Mouse (Mus musculus) hindbrain, embryonic 10.5 days (tissue): ENCODE measurements around the gene Pank2. TPM values are rescaled to one million over a fixed set of nuclear protein-coding genes. Genes with fewer than 3 reads are reported as not detected.

Experiments used
- DNase-seq: peaks from one replicate; pipeline ENCODE4 v3.0.0-alpha.2; 2017; ENCODE audit warnings: low spot score
- H3K27ac ChIP-seq: fragments of 300-500 bp; sonication (generic); 2 replicates; pipeline ENCODE4 v1.5.1; 2016; ENCODE audit warnings: mild to moderate bottlenecking, moderate library complexity
- H3K27me3 ChIP-seq: fragments of 300-500 bp; sonication (generic); 2 replicates; pipeline ENCODE4 v1.6.1; 2016; ENCODE audit warnings: mild to moderate bottlenecking; ENCODE audit not compliant: poor library complexity, insufficient read depth, severe bottlenecking
- H3K36me3 ChIP-seq: fragments of 300-500 bp; sonication (generic); 2 replicates; pipeline ENCODE4 v1.6.1; 2016; ENCODE audit warnings: mild to moderate bottlenecking, moderate library complexity
- H3K4me1 ChIP-seq: fragments of 300-500 bp; sonication (generic); replicated peaks from 2 replicates; pipeline ENCODE4 v1.6.1; 2016; ENCODE audit warnings: mild to moderate bottlenecking
- H3K4me3 ChIP-seq: fragments of 300-500 bp; sonication (generic); 2 replicates; pipeline ENCODE4 v1.5.1; 2016; ENCODE audit warnings: mild to moderate bottlenecking, moderate library complexity
- H3K9me3 ChIP-seq: fragments of 300-500 bp; sonication (generic); 2 replicates; pipeline ENCODE4 v1.6.1; 2016; ENCODE audit warnings: mild to moderate bottlenecking, moderate library complexity
- WGBS: fragments of 180-500 bp; shearing (Covaris S2); methylation state at CpG from one replicate; pipeline ENCODE4 v1.1.7; 2016; 5-methylcytosine and 5-hydroxymethylcytosine counted together
- polyA plus RNA-seq: library from polyadenylated mRNA; unstranded; fragments of >200 nt; fragmentation: Nextera tagmentation; extraction: Ambion mirVana; gene quantifications from 2 replicates; pipeline ENCODE4 v1.2.1, GENCODE M21; 2016

The Pank2 gene
- polyA plus RNA-seq, 1 experiment from 2014 or later, result 46.8 TPM

DNA sequence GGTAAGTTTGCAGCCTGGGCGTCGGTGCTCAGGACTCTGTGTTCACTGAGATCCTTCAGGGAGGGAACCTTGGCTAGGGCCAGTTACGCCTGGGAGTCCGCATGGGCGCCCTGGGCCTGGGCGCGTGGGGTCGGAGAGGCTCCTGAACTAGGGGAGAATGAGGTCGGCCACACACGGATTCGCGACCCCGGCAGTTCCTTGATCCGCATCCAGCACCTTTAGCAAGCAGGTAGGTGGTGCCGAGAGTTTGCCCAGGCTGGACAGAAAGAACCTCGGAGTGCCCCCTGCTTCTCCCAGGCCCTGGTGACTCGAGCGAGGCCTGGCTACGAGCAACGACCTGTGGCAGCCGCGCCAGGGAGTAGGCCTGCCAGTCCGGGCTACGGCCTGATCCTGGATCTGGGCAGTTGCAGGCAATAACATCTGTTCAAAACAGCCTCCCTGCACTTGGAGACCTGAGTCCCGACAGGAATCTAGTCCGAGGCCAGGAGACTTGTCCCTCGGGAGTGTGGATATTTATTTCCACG lies 28.1 kb upstream of the Pank2 start:
- Histone ChIP-seq H3K36me3 (peaks cover 10% of the 10 kb centered on the region), H3K27ac (peak overlapping the region; percentile 89), H3K4me1 (peaks cover 36% of the 10 kb centered on the region), H3K4me3 (peak overlapping the region; percentile 74), H3K27me3 (no peaks in the 10 kb centered on the region), H3K9me3 (no peaks in the 10 kb centered on the region)
- no peak for DNase-seq
- 16% methylated on average over 28 of the region's 28 CpGs for WGBS

DNA sequence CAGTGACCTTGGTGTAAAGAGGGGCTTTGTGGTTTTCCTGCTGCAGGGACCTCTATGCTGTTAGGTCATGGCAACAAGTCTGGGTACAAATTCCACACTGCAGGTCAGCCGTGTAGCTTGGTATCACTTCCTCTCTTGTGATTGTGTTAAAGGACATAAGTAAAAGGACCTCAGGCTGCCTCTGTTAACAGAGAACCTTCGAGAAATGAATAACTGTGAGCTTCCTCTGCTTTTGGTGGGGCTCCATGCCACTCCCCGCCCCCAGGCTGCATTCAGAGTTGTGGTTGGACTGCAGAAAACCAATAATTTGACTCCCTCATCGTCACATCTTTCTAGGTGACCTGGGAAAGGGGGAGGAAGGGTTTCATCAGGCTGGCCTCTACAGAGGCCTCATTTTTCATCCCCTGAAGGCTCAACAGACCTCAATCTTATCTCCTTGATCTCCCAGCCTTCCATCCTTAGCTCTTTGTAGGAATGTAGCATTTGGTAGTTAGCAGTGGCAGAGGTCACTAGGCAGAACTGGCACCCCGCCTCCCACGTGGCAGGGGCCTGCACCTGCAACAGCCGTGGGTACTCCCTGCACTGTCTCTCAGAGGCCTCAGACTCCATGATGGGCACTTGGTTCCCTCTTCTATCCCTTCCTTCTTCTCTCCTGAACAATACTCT lies 27.2 kb upstream of the Pank2 start:
- H3K4me1 ChIP-seq, result peaks cover 36% of the 10 kb centered on the region
- no peak for DNase-seq
- H3K9me3 ChIP-seq, result no peaks in the 10 kb centered on the region
- H3K36me3 ChIP-seq, result peaks cover 19% of the 10 kb centered on the region
- H3K4me3 ChIP-seq, result peak overlapping the region; percentile 74
- no peak overlapping the region for H3K27ac ChIP-seq
- 71% methylated on average over 7 of the region's 7 CpGs for WGBS
- H3K27me3 ChIP-seq, result no peaks in the 10 kb centered on the region

DNA sequence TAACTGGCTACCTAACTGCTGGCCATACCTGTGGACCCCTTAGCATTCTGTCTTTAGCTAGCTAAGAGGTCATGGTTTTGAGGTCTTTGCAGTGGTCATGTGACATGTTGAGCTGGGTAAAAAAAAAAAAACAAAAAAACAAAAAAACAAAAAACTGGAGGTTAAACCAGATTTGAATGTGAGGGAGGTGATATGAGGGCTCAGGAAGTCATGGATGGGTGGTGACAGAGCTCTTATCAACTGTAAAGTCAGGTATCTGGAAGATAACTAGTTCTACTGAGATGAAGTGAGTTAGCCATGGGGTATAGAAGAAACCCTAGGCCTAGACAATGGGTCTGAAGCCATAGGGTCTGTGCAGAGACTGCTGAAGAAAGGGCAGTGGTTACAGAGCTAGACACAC lies 20.1 kb upstream of the Pank2 start:
- Histone ChIP-seq H3K27me3 (no peaks in the 10 kb centered on the region), H3K9me3 (no peaks in the 10 kb centered on the region), H3K27ac (no peak overlapping the region), H3K4me3 (no peak overlapping the region), H3K4me1 (no peaks in the 10 kb centered on the region), H3K36me3 (peaks cover 89% of the 10 kb centered on the region)
- DNase-seq, result no peak

DNA sequence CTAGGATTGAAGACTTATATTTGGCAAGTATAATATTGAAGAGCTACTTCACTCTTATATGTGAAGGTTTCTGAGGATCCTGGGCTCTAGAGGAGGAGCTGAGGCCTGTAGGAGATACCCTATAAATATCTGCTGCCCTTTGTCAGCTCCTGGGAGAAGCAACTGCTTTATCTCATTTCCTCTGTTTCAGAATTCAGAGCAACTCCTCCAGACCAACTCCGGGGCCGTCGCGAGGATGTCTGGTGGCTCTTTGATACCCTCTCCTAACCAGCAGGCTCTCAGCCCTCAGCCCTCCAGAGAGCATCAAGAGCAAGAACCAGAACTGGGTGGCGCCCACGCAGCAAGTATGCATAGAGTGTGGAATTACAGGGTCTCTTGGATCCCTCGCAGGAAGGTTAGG lies 19.4 kb upstream of the Pank2 start:
- H3K9me3 ChIP-seq, result no peaks in the 10 kb centered on the region
- H3K36me3 ChIP-seq, result peaks cover 93% of the 10 kb centered on the region
- DNase-seq, result no peak

DNA sequence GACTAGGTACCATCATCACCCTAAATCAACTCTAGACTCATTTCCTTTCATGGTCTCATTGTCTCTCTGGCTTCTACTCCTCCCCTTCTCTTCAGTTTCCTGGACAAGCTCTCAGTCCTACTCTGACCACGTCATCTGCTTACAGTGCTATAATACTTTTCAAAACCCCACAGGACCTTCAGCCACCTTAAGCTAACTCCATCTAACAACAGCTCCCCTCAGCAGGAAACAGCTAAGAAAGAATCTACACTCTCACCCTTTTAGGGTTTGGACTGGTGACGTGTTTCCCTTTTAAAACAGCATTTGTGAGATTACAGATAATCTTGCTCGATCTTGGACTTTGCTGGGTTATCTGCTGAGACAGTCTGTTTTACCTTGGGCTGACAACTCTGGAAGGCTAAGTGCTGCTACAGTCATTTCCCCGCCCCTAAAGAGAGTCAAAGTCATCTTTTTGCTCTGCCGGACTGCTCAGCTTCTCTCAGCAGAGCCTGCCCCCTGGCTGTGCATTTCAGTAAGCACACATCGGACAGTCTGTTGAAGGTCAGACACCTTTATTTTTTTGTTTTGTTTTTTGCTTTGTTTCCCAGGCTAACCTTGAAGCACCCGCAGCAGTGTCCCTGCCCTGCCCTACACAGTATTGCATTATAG lies 8.5 kb upstream of the Pank2 start:
- DNase-seq, result peak; percentile 60
- peaks cover 5% of the 10 kb centered on the region; the same call in 1 of the 2 replicates for H3K36me3 ChIP-seq
- H3K27me3 ChIP-seq, result no peaks in the 10 kb centered on the region
- WGBS, result 33% methylated on average over 7 of the region's 7 CpGs
- H3K9me3 ChIP-seq, result no peaks in the 10 kb centered on the region
- 0 out of 2 replicates have a peak, but pooled peaks cover 11% of the 10 kb centered on the region for H3K4me1 ChIP-seq
- H3K4me3 ChIP-seq, result no peak overlapping the region
- peak overlapping the region; percentile 16; the same call in 1 of the 2 replicates for H3K27ac ChIP-seq

More for the DNA sequence above, 19.4 kb upstream of the Pank2 start:
- no peak overlapping the region for H3K4me3 ChIP-seq
- no peaks in the 10 kb centered on the region for H3K4me1 ChIP-seq
- no peak overlapping the region for H3K27ac ChIP-seq
- H3K27me3 ChIP-seq, result no peaks in the 10 kb centered on the region
- WGBS, result 84% methylated on average over 7 of the region's 7 CpGs

DNA sequence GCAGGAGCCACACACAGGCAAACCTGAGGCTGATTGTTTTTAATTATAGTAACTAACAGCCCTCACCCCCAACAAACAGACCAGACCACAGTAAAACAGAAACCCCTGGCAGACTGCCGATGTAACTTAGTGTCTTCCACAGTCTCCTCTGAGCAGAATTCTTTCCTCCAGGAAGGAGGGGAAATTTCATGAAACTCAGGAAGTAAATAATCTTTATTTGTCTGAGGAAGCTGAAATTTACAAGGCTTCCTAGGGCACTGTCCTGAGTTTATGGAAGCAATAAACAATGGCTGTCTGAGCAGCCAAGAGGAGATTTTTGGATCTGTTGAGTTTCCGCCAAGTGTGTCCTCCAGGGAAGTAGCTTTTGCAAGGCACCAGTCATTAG lies 8.0 kb upstream of the Pank2 start:
- Histone ChIP-seq H3K4me3 (no peak overlapping the region), H3K27ac (peak overlapping the region; percentile 16; the same call in 1 of the 2 replicates), H3K4me1 (0 out of 2 replicates have a peak, but pooled peaks cover 11% of the 10 kb centered on the region), H3K36me3 (no peaks in the 10 kb centered on the region), H3K9me3 (no peaks in the 10 kb centered on the region), H3K27me3 (no peaks in the 10 kb centered on the region)
- no peak for DNase-seq
- whole genome bisulfite sequencing, result 87% methylated on average over 2 of the region's 2 CpGs

- Histone ChIP-seq H3K27ac (no peak overlapping the region), H3K27me3 (no peaks in the 10 kb centered on the region), H3K9me3 (no peaks in the 10 kb centered on the region), H3K4me1 (peaks cover 16% of the 10 kb centered on the region), H3K4me3 (no peak overlapping the region), H3K36me3 (no peaks in the 10 kb centered on the region)
- DNase-seq, result no peak
- WGBS, result 52% methylated on average over 3 of the region's 3 CpGs
These were observed 6.6 kb upstream of the Pank2 start for GRCm38 (mm10) chr2:131255738-131256137.

DNA sequence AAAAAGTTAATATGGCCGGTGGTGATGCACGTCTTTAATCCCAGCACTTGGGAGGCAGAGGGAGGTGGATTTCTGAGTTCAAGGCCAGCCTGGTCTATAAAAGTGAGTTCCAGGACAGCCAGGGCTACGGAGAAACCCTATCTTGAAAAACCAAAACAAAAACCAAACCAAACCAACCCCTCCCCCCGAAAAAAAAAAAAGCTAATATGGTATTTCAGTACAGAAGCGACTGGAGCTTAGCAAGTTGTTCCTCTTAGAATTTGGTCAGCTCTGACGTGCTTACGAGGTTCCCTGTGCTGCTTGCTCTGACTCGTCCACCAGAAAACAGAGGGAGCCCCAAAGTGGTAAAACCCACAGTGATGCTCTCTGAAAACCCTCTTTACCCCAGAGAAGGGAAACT lies 3.6 kb upstream of the Pank2 start:
- Histone ChIP-seq H3K4me3 (no peak overlapping the region), H3K9me3 (no peaks in the 10 kb centered on the region), H3K27ac (no peak overlapping the region), H3K36me3 (no peaks in the 10 kb centered on the region), H3K27me3 (no peaks in the 10 kb centered on the region), H3K4me1 (peaks cover 28% of the 10 kb centered on the region)
- 85% methylated on average over 8 of the region's 8 CpGs for WGBS
- DNase-seq, result no peak

- 69% methylated on average over 9 of the region's 9 CpGs for WGBS
- Histone ChIP-seq H3K27me3 (no peaks in the 10 kb centered on the region), H3K27ac (peak overlapping the region; percentile 99), H3K9me3 (no peaks in the 10 kb centered on the region), H3K36me3 (0 out of 2 replicates have a peak, but pooled peaks cover 4% of the 10 kb centered on the region), H3K4me3 (peak overlapping the region; percentile 89; the same call in 1 of the 2 replicates), H3K4me1 (peaks cover 38% of the 10 kb centered on the region)
- DNase-seq, result no peak
These were observed 1.6 kb upstream of the Pank2 start for GRCm38 (mm10) chr2:131260544-131261307.

GRCm38 (mm10) chr2:131261481-131262212 lies 648 bp upstream of the Pank2 start:
- Histone ChIP-seq H3K27ac (peak overlapping the region; percentile 99), H3K4me3 (peak overlapping the region; percentile 89), H3K36me3 (0 out of 2 replicates have a peak, but pooled peaks cover 4% of the 10 kb centered on the region), H3K4me1 (peaks cover 38% of the 10 kb centered on the region), H3K9me3 (no peaks in the 10 kb centered on the region), H3K27me3 (no peaks in the 10 kb centered on the region)
- 4% methylated on average over 10 of the region's 10 CpGs for WGBS
- no peak for DNase-seq

- Histone ChIP-seq H3K9me3 (no peaks in the 10 kb centered on the region), H3K27ac (peak overlapping the region; percentile 99), H3K36me3 (0 out of 2 replicates have a peak, but pooled peaks cover 10% of the 10 kb centered on the region), H3K27me3 (no peaks in the 10 kb centered on the region), H3K4me1 (peaks cover 38% of the 10 kb centered on the region), H3K4me3 (peak overlapping the region; percentile 89)
- WGBS, result under 1% methylated on average over 59 of the region's 59 CpGs
- DNase-seq, result peak; percentile 8
These were observed 680 bp downstream of the Pank2 start for GRCm38 (mm10) chr2:131262680-131263670.
